Mouse (Mus musculus) bone marrow, adult 2 months (tissue): ENCODE data around the gene Bckdk. TPM values are rescaled to one million over a fixed set of nuclear protein-coding genes. Genes with fewer than 3 reads are reported as not detected.
A peak's percentile ranks its signal among the peaks of the same experiment; 100 is the strongest.

Experiments
- H3K27ac ChIP-seq: fragments of 200-500 bp; 2 replicates; pipeline ENCODE4 v1.5.1; 2012; ENCODE audit warnings: low read depth, mild to moderate bottlenecking, control low read depth, inconsistent platforms, low read length; ENCODE audit not compliant: control insufficient read depth, poor library complexity, insufficient read depth
- H3K4me1 ChIP-seq: fragments of 200-500 bp; 2 replicates; pipeline ENCODE4 v1.6.1; 2011; ENCODE audit warnings: low read length; ENCODE audit not compliant: control insufficient read depth, insufficient read depth
- H3K4me3 ChIP-seq: fragments of 200-500 bp; replicated peaks from 2 replicates; pipeline ENCODE3; 2011; ENCODE audit warnings: mild to moderate bottlenecking, low read depth, low read length, control low read depth; ENCODE audit not compliant: control insufficient read depth
- CTCF ChIP-seq: fragments of 200-500 bp; IDR thresholded peaks from 2 replicates; pipeline ENCODE4 v1.5.1; 2011; ENCODE audit warnings: low read length, control low read depth; ENCODE audit not compliant: control insufficient read depth, insufficient read depth
- POLR2A ChIP-seq: fragments of 200-500 bp; IDR thresholded peaks from 2 replicates; pipeline ENCODE4 v1.6.1; 2011; ENCODE audit warnings: low read depth, mild to moderate bottlenecking, control low read depth, low read length, borderline replicate concordance; ENCODE audit not compliant: control insufficient read depth
- WGBS: fragments of 180-500 bp; shearing (Covaris S2); methylation state at CpG from one replicate; pipeline ENCODE4 v1.1.7; 2018; 5-methylcytosine and 5-hydroxymethylcytosine counted together
- polyA plus RNA-seq: library from polyadenylated mRNA; stranded (reverse); fragments of >200 nt; gene quantifications from 2 replicates; pipeline ENCODE4 v1.2.4, GENCODE M21; 2011; ENCODE audit warnings: low replicate concordance; ENCODE audit not compliant: missing spikeins, insufficient read depth, insufficient read length

Gene Bckdk
- polyA plus RNA-seq, 1 experiment = 66.8 TPM

DNA sequence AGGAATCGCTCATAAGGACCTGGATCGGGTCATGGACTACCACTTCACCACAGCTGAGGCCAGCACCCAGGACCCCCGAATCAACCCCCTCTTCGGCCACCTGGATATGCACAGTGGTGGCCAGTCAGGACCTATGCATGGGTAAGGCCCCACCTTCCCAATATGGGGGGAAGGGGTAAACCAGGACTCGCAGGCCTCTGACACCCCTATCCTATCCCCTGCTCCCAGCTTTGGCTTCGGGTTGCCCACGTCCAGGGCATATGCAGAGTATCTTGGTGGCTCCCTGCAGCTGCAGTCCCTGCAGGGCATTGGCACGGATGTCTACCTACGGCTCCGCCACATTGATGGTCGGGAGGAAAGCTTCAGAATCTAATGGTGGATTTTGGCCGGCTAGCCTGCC lies 4.1 kb downstream of the Bckdk start:
- 92% methylated on average over 12 of the region's 12 CpGs for WGBS
- H3K4me1 ChIP-seq = peaks cover 2% of the 10 kb centered on the region; the same call in 1 of the 2 replicates
- H3K4me3 ChIP-seq = no peak overlapping the region
- no peak overlapping the region for H3K27ac ChIP-seq
- TF ChIP-seq POLR2A = no peak
- TF ChIP-seq CTCF = no peak

DNA sequence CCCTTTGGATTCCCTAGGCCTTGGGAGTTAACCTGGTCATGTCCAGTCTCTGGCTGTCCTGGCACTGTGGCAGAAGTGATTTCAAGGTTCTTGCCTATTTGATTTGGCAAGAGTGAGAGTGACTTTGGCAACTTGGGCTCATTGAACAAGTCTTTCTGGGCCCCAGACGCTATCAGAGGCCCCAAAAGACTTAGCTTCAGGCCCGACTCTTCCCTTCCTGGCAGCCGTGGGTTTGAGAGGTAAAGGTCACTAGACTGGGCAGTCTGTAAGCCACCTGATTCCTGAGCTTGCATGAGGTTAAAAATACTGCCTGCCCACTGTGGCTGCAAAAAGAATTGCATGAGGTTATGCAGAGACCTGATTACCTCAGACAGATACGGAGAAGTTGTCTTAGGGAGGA lies 4.8 kb downstream of the Bckdk start:
- Histone ChIP-seq H3K4me3 (no peak overlapping the region), H3K4me1 (peaks cover 2% of the 10 kb centered on the region; the same call in 1 of the 2 replicates), H3K27ac (no peak overlapping the region)
- 81% methylated on average over 4 of the region's 4 CpGs for WGBS
- TF ChIP-seq POLR2A (no peak), CTCF (no peak)

DNA sequence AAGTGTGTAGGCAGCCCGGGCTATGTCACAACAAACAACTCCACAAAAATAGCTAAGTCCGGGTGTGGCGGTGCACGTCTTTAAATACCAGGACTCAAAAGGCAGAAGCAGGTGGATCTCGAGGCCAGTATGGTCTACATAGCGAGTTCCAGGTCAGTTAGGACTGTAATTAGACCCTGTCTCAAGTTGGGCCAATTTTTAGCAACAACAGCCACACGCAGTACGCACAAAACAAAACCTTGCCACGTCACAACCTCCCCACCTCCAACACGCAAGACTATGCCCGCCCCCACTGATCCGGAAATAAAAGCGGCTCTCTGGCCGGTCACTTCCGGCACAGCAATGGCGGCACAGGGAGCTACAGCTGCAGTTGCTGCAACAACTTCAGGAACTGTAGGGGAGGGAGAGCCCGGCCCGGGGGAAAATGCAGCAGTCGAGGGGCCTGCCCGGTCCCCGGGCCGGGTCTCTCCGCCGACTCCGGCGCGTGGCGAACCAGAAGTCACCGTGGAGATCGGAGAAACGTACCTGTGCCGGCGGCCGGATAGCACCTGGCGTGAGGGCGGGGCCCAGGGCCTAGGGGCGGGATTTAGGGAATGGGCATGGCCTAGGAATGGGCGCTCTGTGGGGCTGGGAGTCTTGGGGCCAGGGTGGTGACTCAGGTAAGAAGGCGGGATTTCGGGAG lies 8.4 kb downstream of the Bckdk start, which contains the start of gene Kat8:
TSS of gene Kat8 (plus strand) at position 327 of the 682 bp plus-strand sequence.
- H3K27ac ChIP-seq = peak within 1 kb of the TSS; percentile 66
- TF ChIP-seq POLR2A (peak; percentile 70; the same call in 1 of the 2 replicates), CTCF (no peak)
- H3K4me1 ChIP-seq = no peaks in the 10 kb centered on the region
- H3K4me3 ChIP-seq = peak within 1 kb of the TSS; percentile 83
- 2% methylated on average over 40 of the region's 40 CpGs for WGBS

DNA sequence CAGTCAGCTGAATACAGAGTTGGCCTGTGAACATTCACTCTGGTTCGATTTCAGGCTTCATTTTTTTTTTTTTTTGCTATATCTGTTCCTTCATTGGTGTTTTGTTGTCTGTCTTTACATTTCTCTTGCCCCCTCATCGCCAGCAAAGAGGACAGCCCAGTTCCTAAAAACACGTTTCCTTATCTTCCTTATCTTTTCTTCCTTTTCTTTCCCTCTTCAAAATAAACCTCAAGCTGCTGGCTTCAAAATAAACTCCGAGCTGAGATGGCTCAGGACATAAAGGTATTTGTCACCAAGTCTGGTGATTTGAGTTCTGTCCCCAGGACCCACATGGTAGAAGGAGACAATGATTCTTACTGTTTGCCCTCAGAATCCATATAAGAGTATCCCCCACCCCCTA lies 9.1 kb downstream of the Bckdk start:
- 3% methylated on average over 4 of the region's 4 CpGs for WGBS
- H3K27ac ChIP-seq = no peak overlapping the region

DNA sequence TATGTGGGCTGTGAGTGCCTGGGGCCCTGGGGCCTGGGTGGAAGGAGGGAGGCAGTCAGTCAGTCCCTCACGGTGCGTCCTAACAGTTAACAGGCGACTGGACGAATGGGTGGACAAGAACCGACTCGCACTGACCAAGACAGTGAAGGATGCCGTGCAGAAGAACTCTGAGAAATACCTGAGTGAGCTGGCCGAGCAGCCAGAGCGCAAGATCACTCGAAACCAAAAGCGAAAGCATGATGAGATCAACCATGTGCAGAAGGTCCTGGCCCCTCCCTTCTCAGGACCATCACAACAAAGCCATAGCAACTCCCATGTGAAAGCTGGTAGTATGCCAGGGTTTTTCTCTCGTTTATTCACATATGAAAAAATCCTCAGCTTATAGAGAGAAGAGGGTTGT lies 11.4 kb downstream of the Bckdk start:
- H3K4me1 ChIP-seq = no peaks in the 10 kb centered on the region
- H3K4me3 ChIP-seq = no peak overlapping the region
- 79% methylated on average over 12 of the region's 12 CpGs for WGBS
- TF ChIP-seq POLR2A (no peak), CTCF (no peak)
- H3K27ac ChIP-seq = no peak overlapping the region

More for the DNA sequence above, 9.1 kb downstream of the Bckdk start:
- H3K4me3 ChIP-seq = peak overlapping the region; percentile 83
- TF ChIP-seq CTCF (no peak), POLR2A (no peak)
- no peaks in the 10 kb centered on the region for H3K4me1 ChIP-seq

GRCm38 (mm10) chr7:127918203-127918602 lies 14.3 kb downstream of the Bckdk start:
- WGBS = 33% methylated on average over 3 of the region's 3 CpGs
- Histone ChIP-seq H3K27ac (no peak overlapping the region), H3K4me3 (no peak overlapping the region), H3K4me1 (peaks cover 3% of the 10 kb centered on the region)
- TF ChIP-seq POLR2A (no peak), CTCF (peak; percentile 59)

DNA sequence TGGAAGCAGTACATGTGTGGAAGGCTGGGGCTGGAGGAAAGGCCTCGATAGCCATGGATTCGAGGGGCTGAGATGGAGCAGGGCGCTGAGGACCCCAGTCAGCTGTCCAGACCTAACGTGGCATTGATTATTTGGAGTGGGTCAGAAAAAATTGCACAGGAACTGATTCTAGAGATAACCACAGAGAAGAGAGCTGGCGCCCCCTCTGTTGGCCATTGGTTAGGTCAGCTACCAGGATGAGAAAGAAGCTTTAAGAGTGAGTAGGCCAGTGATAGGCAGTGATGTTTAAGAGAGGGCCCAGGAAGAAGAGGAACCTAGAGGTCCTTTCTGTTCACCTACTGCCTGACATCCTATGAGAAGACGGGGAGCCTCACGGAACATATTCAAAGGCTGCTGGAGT lies 15.4 kb downstream of the Bckdk start:
- no peak for TF ChIP-seq POLR2A
- TF ChIP-seq CTCF = no peak
- no peak overlapping the region for H3K27ac ChIP-seq
- no peak overlapping the region for H3K4me3 ChIP-seq
- H3K4me1 ChIP-seq = peaks cover 3% of the 10 kb centered on the region
- WGBS = 71% methylated on average over 7 of the region's 7 CpGs

DNA sequence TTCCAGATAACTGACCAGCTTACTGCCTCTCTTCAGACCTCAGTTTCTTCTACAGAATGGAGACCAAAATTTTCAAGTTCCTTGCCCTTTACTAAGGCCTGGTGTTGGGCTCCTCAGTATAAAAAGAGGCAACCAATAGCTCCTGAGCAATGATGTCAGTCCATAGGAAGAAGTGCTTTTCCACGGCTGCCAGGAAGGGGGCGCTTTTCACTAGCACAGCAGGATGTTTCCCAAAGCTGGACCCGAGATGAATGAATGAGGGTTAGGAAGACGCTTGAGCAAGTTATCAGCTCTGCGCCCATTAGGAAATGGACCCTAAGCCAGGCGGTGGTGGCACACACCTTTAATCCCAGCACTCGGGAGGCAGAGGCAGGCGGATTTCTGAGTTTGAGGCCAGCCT lies 17.6 kb downstream of the Bckdk start:
- 45% methylated on average over 8 of the region's 8 CpGs for WGBS
- TF ChIP-seq POLR2A (no peak), CTCF (peak; percentile 47; the same call in 1 of the 2 replicates)
- Histone ChIP-seq H3K27ac (peak overlapping the region; percentile 96; the same call in 1 of the 2 replicates), H3K4me3 (no peak overlapping the region), H3K4me1 (peaks cover 3% of the 10 kb centered on the region)
